Mouse (Mus musculus) cortical plate, adult 2 months (tissue): ENCODE measurements around the gene Phykpl.

Source experiments
- CTCF ChIP-seq: fragments of 200-500 bp; IDR thresholded peaks from 2 replicates; pipeline ENCODE4 v1.5.1; 2011; ENCODE audit warnings: mild to moderate bottlenecking, control low read depth, low read length; ENCODE audit not compliant: insufficient read depth; ENCODE audit errors: extremely low read depth
- POLR2A ChIP-seq: fragments of 200-500 bp; IDR thresholded peaks from 2 replicates; pipeline ENCODE4 v1.6.1; 2011; ENCODE audit warnings: mild to moderate bottlenecking, low read length, control low read depth; ENCODE audit not compliant: insufficient read depth; ENCODE audit errors: extremely low read depth

DNA sequence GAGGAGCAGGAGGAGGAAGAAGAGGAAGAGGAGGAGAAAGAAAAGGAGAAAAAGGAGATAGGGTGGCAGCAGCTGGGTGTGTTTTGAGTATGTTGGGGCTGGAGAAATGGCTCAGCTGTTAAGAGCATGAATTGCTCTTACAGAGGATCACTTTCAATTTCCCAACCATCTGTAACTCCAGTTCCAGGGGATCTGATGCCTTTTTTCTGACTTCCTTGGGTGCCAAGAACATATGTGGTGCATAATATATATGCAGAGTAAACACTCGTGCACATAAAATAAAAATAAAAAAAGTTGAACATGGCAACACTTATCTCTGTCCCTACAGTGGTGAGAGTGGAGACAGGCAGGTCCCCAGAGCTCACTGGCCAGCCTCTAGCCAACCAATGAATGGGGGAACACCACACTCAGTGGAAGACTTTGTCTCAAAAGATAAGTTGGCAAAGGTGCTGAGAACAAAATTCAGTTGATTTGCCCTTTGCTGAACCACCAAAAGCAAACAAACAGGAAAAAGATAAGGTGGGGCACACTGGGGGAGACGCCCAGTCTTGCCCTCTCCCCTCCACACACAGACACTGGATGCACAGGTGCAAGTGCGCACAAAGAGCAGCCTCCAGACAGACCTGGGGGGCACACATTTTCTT lies 24.8 kb downstream of the Phykpl start:
- TF ChIP-seq CTCF (no peak), POLR2A (no peak)
